Mouse (Mus musculus): ENCODE results near the gene Pola2. TPM values are rescaled to one million over a fixed set of nuclear protein-coding genes. Genes with fewer than 3 reads are reported as not detected.

The Pola2 gene
- polyA plus RNA-seq, 1 experiment from 2014 or later = 76.8 TPM

- Histone ChIP-seq H3K4me3 (replicated peaks) (peak overlapping the region; percentile 5; the same call in 1 of the 2 replicates), H3K36me3 (replicated peaks) (no peaks in the 10 kb centered on the region), H3K4me2 (peak overlapping the region; percentile 38), H3K27ac (0 out of 2 replicates have a peak overlapping the region, but pooled peaks have one; percentile 32), H3K9ac (peak overlapping the region; percentile 53), H3K9me3 (no peaks in the 10 kb centered on the region), H3K27me3 (no peaks in the 10 kb centered on the region), H3K4me1 (peaks cover 11% of the 10 kb centered on the region)
- peak; percentile 76 for ATAC-seq (ENCODE audit: low FRiP score)
- 18% methylated on average over 8 of the region's 13 CpGs for WGBS
Observed at GRCm38 (mm10) chr19:5988815-5989452, 24.9 kb upstream of the Pola2 start.

GRCm38 (mm10) chr19:5988027-5988814 is 24.2 kb upstream of the Pola2 start:
- H3K4me3 ChIP-seq (replicated peaks) = no peak overlapping the region
- no peak overlapping the region for H3K27ac ChIP-seq
- H3K4me1 ChIP-seq = peaks cover 11% of the 10 kb centered on the region
- no peak overlapping the region for H3K4me2 ChIP-seq
- no peaks in the 10 kb centered on the region for H3K36me3 ChIP-seq (replicated peaks)
- 80% methylated on average over 5 of the region's 5 CpGs for WGBS
- H3K9me3 ChIP-seq = no peaks in the 10 kb centered on the region
- peak overlapping the region; percentile 53 for H3K9ac ChIP-seq
- H3K27me3 ChIP-seq = no peaks in the 10 kb centered on the region
- peak; percentile 6; the same call in 1 of the 2 replicates for ATAC-seq (ENCODE audit: low FRiP score)

GRCm38 (mm10) chr19:5986043-5986442 is 22.0 kb upstream of the Pola2 start, which contains the start of gene Slc22a20:
TSS of gene Slc22a20 (minus strand) at chr19:5986143.
- Histone ChIP-seq H3K4me3 (replicated peaks) (no peak within 1 kb of the TSS), H3K36me3 (replicated peaks) (no peaks in the 10 kb centered on the region), H3K27ac (no peak within 1 kb of the TSS), H3K9me3 (no peaks in the 10 kb centered on the region), H3K4me2 (no peak within 1 kb of the TSS), H3K27me3 (0 out of 2 replicates have a peak, but pooled peaks cover 5% of the 10 kb centered on the region), H3K9ac (no peak within 1 kb of the TSS), H3K4me1 (peaks cover 11% of the 10 kb centered on the region)
- 47% methylated on average over 4 of the region's 4 CpGs for WGBS
- no peak for ATAC-seq (ENCODE audit: low FRiP score)

- WGBS = 82% methylated on average over 9 of the region's 9 CpGs
- H3K4me3 ChIP-seq (replicated peaks) = no peak overlapping the region
Observed at GRCm38 (mm10) chr19:5980477-5980876, 16.5 kb upstream of the Pola2 start.

GRCm38 (mm10) chr19:5977717-5978116 is 13.7 kb upstream of the Pola2 start:
- 76% methylated on average over 3 of the region's 3 CpGs for WGBS
- Histone ChIP-seq H3K36me3 (replicated peaks) (no peaks in the 10 kb centered on the region), H3K4me3 (replicated peaks) (no peak overlapping the region), H3K27ac (no peak overlapping the region), H3K9ac (no peak overlapping the region), H3K27me3 (peaks cover 2% of the 10 kb centered on the region; the same call in 1 of the 2 replicates), H3K4me2 (no peak overlapping the region), H3K4me1 (no peaks in the 10 kb centered on the region), H3K9me3 (no peaks in the 10 kb centered on the region)
- no peak for ATAC-seq (ENCODE audit: low FRiP score)

More at GRCm38 (mm10) chr19:5980477-5980876, 16.5 kb upstream of the Pola2 start:
- no peak for ATAC-seq (ENCODE audit: low FRiP score)
- H3K9me3 ChIP-seq = no peaks in the 10 kb centered on the region
- no peaks in the 10 kb centered on the region for H3K36me3 ChIP-seq (replicated peaks)
- no peaks in the 10 kb centered on the region for H3K4me1 ChIP-seq
- no peak overlapping the region for H3K27ac ChIP-seq
- H3K4me2 ChIP-seq = no peak overlapping the region
- H3K27me3 ChIP-seq = 0 out of 2 replicates have a peak, but pooled peaks cover 5% of the 10 kb centered on the region
- H3K9ac ChIP-seq = no peak overlapping the region

GRCm38 (mm10) chr19:5975676-5976075 is 11.7 kb upstream of the Pola2 start:
- H3K27me3 ChIP-seq = no peaks in the 10 kb centered on the region; the same call in 1 of the 2 replicates
- H3K4me3 ChIP-seq (replicated peaks) = no peak overlapping the region
- H3K36me3 ChIP-seq (replicated peaks) = no peaks in the 10 kb centered on the region
- H3K27ac ChIP-seq = no peak overlapping the region
- H3K4me1 ChIP-seq = no peaks in the 10 kb centered on the region
- no peak overlapping the region for H3K4me2 ChIP-seq
- H3K9ac ChIP-seq = no peak overlapping the region
- no peak for ATAC-seq (ENCODE audit: low FRiP score)
- 83% methylated on average over 4 of the region's 4 CpGs for WGBS
- H3K9me3 ChIP-seq = no peaks in the 10 kb centered on the region

GRCm38 (mm10) chr19:5975112-5975511 is 11.1 kb upstream of the Pola2 start:
- Histone ChIP-seq H3K4me1 (no peaks in the 10 kb centered on the region), H3K27ac (no peak overlapping the region), H3K27me3 (no peaks in the 10 kb centered on the region; the same call in 1 of the 2 replicates), H3K9me3 (no peaks in the 10 kb centered on the region), H3K36me3 (replicated peaks) (no peaks in the 10 kb centered on the region), H3K4me2 (no peak overlapping the region), H3K4me3 (replicated peaks) (no peak overlapping the region), H3K9ac (no peak overlapping the region)
- ATAC-seq (ENCODE audit: low FRiP score) = no peak
- WGBS = 73% methylated on average over 4 of the region's 4 CpGs

GRCm38 (mm10) chr19:5967664-5968063 is 3.7 kb upstream of the Pola2 start:
- H3K9ac ChIP-seq = no peak overlapping the region
- H3K4me3 ChIP-seq (replicated peaks) = no peak overlapping the region
- 89% methylated on average over 10 of the region's 10 CpGs for WGBS
- ATAC-seq (ENCODE audit: low FRiP score) = no peak
- no peaks in the 10 kb centered on the region for H3K9me3 ChIP-seq
- H3K27me3 ChIP-seq = no peaks in the 10 kb centered on the region
- peaks cover 17% of the 10 kb centered on the region for H3K4me1 ChIP-seq
- no peaks in the 10 kb centered on the region for H3K36me3 ChIP-seq (replicated peaks)
- no peak overlapping the region for H3K27ac ChIP-seq
- H3K4me2 ChIP-seq = no peak overlapping the region

- WGBS = 81% methylated on average over 6 of the region's 6 CpGs
- Histone ChIP-seq H3K27ac (no peak overlapping the region), H3K4me3 (replicated peaks) (no peak overlapping the region), H3K9ac (no peak overlapping the region), H3K4me1 (peaks cover 22% of the 10 kb centered on the region), H3K9me3 (no peaks in the 10 kb centered on the region), H3K36me3 (replicated peaks) (0 out of 2 replicates have a peak, but pooled peaks cover under 1% of the 10 kb centered on the region), H3K4me2 (no peak overlapping the region), H3K27me3 (no peaks in the 10 kb centered on the region)
- ATAC-seq (ENCODE audit: low FRiP score) = no peak
Observed at GRCm38 (mm10) chr19:5966786-5967185, 2.8 kb upstream of the Pola2 start.

GRCm38 (mm10) chr19:5965910-5966309 is 1.9 kb upstream of the Pola2 start:
- Histone ChIP-seq H3K9me3 (no peaks in the 10 kb centered on the region), H3K4me3 (replicated peaks) (no peak overlapping the region), H3K4me2 (no peak overlapping the region), H3K27me3 (no peaks in the 10 kb centered on the region), H3K4me1 (peaks cover 27% of the 10 kb centered on the region), H3K9ac (no peak overlapping the region), H3K36me3 (replicated peaks) (peaks cover 9% of the 10 kb centered on the region; the same call in 1 of the 2 replicates), H3K27ac (no peak overlapping the region)
- ATAC-seq (ENCODE audit: low FRiP score) = no peak
- 92% methylated on average over 2 of the region's 2 CpGs for WGBS

GRCm38 (mm10) chr19:5965280-5965679 is 1.3 kb upstream of the Pola2 start:
- Histone ChIP-seq H3K4me2 (no peak overlapping the region), H3K36me3 (replicated peaks) (peaks cover 13% of the 10 kb centered on the region), H3K9ac (no peak overlapping the region), H3K4me1 (peaks cover 27% of the 10 kb centered on the region), H3K27ac (no peak overlapping the region), H3K9me3 (no peaks in the 10 kb centered on the region), H3K4me3 (replicated peaks) (no peak overlapping the region), H3K27me3 (no peaks in the 10 kb centered on the region)
- WGBS = 12% methylated on average over 4 of the region's 4 CpGs
- peak; percentile 67; the same call in 1 of the 2 replicates for ATAC-seq (ENCODE audit: low FRiP score)

GRCm38 (mm10) chr19:5964804-5965203 is 802 bp upstream of the Pola2 start:
- H3K4me2 ChIP-seq = peak overlapping the region; percentile 83
- peaks cover 27% of the 10 kb centered on the region for H3K4me1 ChIP-seq
- no peak for ATAC-seq (ENCODE audit: low FRiP score)
- H3K9me3 ChIP-seq = no peaks in the 10 kb centered on the region
- no peaks in the 10 kb centered on the region for H3K27me3 ChIP-seq
- WGBS = 81% methylated on average over 2 of the region's 2 CpGs
- peaks cover 13% of the 10 kb centered on the region for H3K36me3 ChIP-seq (replicated peaks)
- H3K9ac ChIP-seq = 0 out of 2 replicates have a peak overlapping the region, but pooled peaks have one; percentile 79
- peak overlapping the region; percentile 62; the same call in 1 of the 2 replicates for H3K4me3 ChIP-seq (replicated peaks)
- no peak overlapping the region for H3K27ac ChIP-seq
